Mouse (Mus musculus): Measurements from ENCODE around the gene B3gnt9. TPM values are rescaled to one million over a fixed set of nuclear protein-coding genes. Genes with fewer than 3 reads are reported as not detected.

Gene B3gnt9
- total RNA-seq, 2 experiments from 2014 or later = 1.0 TPM; not detected in 1

- ATAC-seq (replicated peaks; ENCODE audit: poor library complexity, severe bottlenecking) = no peak
These were observed 30.6 kb upstream of the B3gnt9 start for GRCm38 (mm10) chr8:105285514-105285913.

GRCm38 (mm10) chr8:105283074-105283473, 28.1 kb upstream of the B3gnt9 start:
- peak; percentile 71 for ATAC-seq (replicated peaks; ENCODE audit: poor library complexity, severe bottlenecking)

- no peak for ATAC-seq (replicated peaks; ENCODE audit: poor library complexity, severe bottlenecking)
These were observed 27.3 kb upstream of the B3gnt9 start for GRCm38 (mm10) chr8:105282239-105282638.

DNA sequence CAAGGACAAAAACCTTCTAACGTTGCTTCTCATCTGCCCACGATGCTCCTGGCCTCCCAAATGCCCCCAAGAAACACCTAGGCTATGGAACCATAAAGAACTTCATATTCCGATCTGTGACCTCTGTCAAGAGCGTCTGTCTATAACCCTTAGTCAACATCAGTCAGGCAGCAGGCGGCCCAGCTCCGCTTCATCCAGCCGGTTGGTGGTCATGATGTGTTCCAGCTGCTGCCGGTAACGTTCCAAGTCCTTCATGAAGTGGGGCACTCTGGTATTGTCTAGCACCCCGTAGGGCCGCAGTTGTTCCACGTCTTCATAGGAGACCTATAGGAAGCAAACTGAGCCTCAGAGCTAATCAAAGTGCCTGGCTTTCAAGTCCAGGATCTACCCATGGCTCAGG, 26.9 kb upstream of the B3gnt9 start:
- ATAC-seq (replicated peaks; ENCODE audit: poor library complexity, severe bottlenecking) = no peak

DNA sequence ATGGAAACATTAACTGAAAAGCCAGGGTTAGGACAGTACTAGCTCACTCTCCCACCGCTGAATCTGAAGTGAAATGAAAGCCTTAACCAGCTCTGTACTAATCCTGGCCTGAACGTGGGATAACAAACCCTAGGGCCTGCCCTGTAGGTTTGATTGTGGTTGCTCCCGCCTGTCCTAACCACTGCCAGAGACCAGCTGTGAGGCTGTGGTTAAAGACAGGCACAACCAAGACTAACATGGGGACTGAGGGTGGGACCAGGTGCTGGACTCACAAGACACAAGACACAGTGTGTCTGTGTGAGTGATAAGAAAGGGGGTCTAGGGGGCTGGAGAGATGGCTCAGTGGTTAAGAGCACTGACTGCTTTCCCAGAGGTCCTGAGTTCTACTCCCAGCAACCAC, 25.6 kb upstream of the B3gnt9 start:
- ATAC-seq (replicated peaks; ENCODE audit: poor library complexity, severe bottlenecking) = no peak

DNA sequence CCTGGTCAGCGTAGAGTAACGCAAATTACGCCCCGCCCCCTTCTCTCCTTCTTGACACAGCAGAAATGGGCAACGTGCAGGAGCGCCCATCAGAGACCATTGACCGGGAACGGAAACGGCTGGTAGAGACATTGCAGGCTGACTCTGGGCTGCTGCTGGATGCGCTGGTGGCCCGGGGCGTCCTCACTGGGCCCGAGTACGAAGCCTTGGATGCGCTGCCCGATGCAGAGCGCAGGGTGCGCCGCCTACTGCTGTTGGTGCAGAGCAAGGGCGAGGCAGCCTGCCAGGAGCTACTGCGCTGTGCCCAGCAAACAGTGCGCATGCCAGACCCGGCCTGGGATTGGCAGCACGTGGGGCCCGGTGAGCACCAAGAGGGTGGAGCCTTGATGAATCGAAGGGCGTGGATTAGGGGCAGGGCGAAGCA, 24.0 kb upstream of the B3gnt9 start:
- ATAC-seq (replicated peaks; ENCODE audit: poor library complexity, severe bottlenecking) = peak; percentile 61

DNA sequence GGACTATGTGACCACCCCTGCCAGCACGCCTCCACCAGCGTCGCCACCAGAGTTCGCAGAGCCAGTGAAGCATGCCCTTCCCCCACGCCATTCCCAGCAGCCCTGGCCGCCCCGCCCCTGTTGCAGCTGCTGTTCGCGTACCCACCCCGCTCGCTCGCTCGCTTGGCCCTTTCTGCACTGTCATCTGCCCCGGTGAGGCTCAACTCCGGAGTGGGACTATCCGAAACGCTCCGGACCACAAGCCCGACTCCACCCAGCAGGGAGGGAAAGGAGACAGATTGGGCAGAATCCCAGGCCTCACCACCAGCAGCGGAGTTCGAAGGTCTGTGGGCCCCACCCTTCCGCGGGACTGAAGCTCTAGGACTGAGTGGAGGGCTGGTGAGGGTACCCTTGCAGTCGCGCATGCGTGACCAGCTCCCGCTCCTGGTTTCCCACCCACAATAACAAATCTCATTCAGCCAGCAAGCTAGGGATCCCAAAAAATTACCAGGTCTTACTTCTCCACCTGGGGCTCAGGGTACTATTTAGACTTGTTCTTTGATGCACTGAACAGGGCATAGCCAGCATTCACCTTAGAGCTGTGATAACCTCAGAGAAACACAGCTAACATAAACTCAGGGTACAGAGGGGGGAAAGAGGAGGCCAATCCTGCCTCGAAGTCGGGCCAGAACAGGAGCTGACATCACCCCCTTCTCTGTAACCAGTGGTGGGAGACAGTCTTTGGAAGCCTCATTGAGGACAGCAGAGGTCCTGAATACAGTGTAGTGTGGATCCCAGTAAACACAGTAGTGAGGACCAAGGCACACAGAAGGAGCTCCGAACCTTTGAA, 21.6 kb upstream of the B3gnt9 start:
- peak; percentile 60 for ATAC-seq (replicated peaks; ENCODE audit: poor library complexity, severe bottlenecking)

- no peak for ATAC-seq (replicated peaks; ENCODE audit: poor library complexity, severe bottlenecking)
These were observed 20.9 kb upstream of the B3gnt9 start, which contains the start of gene Nol3 for GRCm38 (mm10) chr8:105275840-105276239. Nol3 (plus strand) TSS chr8:105276140.

- ATAC-seq (replicated peaks; ENCODE audit: poor library complexity, severe bottlenecking) = no peak
These were observed 20.4 kb upstream of the B3gnt9 start for GRCm38 (mm10) chr8:105275387-105275786.

DNA sequence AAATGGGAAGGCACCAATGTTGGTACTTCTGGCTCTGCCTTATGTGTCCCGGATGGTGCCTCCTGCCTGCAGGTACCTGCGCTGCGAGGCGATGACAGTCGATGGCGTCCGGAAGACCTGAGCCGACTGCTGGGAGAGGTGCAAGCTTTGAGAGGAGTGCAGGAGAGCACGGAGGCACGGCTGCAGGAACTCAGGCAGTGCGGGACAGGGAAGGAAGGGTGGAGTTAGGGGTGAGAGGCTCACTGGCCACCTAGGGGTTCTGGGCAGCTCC, 15.9 kb upstream of the B3gnt9 start:
- no peak for ATAC-seq (replicated peaks; ENCODE audit: poor library complexity, severe bottlenecking)

DNA sequence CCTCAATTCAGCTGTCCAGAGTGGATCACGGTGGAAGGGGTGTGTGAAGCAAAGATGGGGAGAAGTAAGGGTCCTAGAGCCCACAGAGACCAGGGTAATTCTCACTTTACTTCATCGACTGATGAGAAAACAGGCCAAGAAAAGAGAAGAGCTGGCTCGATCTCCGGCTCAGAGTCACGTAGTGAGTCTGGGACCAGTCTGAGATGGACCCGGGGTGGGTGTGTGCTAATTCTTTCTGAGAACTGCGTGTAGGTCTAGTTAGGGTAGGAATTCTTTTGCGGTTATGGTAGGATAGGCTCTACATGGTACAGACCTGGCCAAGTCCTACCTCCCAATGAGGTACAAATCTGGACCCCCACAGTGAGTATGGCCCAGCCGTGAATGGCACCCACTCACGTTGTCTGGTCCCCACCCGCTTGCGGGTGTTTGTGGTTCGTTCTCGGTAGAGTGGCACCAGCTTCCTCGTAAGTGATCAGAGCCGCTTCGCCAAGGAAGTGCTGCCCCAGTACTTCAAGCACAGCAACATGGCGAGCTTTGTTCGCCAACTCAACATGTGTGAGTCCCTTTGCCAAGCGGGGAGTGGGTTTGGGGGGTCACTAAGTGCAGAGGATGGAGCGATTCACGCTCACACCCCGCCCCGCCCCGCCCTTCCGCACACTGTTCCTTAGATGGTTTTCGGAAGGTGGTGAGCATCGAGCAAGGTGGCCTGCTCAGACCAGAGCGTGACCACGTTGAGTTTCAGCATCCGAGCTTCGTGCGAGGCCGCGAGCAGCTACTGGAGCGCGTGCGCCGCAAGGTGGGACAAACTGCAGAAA, 15.4 kb upstream of the B3gnt9 start:
- no peak for ATAC-seq (replicated peaks; ENCODE audit: poor library complexity, severe bottlenecking)

GRCm38 (mm10) chr8:105269461-105269947, 14.6 kb upstream of the B3gnt9 start, which contains the start of gene Hsf4:
Hsf4 (plus strand) TSS chr8:105269801.
- ATAC-seq (replicated peaks; ENCODE audit: poor library complexity, severe bottlenecking) = peak; percentile 44

GRCm38 (mm10) chr8:105269075-105269458, 14.1 kb upstream of the B3gnt9 start:
- no peak for ATAC-seq (replicated peaks; ENCODE audit: poor library complexity, severe bottlenecking)

GRCm38 (mm10) chr8:105268342-105269074, 13.6 kb upstream of the B3gnt9 start:
- peak; percentile 27 for ATAC-seq (replicated peaks; ENCODE audit: poor library complexity, severe bottlenecking)

- ATAC-seq (replicated peaks; ENCODE audit: poor library complexity, severe bottlenecking) = no peak
These were observed 11.8 kb upstream of the B3gnt9 start for GRCm38 (mm10) chr8:105266775-105267174.

GRCm38 (mm10) chr8:105265128-105265527, 10.2 kb upstream of the B3gnt9 start:
- peak; percentile 54 for ATAC-seq (replicated peaks; ENCODE audit: poor library complexity, severe bottlenecking)

- ATAC-seq (replicated peaks; ENCODE audit: poor library complexity, severe bottlenecking) = peak; percentile 61
These were observed 9.3 kb upstream of the B3gnt9 start, which contains the start of the genes Tradd and Fbxl8 for GRCm38 (mm10) chr8:105264024-105264982. Tradd (minus strand) TSS chr8:105264609. Fbxl8 (plus strand) TSS chr8:105264648.

GRCm38 (mm10) chr8:105263244-105263912, 8.4 kb upstream of the B3gnt9 start:
- no peak for ATAC-seq (replicated peaks; ENCODE audit: poor library complexity, severe bottlenecking)

Measured in granulocyte monocyte progenitor cell, adult 5-6 weeks (primary cell).